Mouse (Mus musculus): Measurements from ENCODE around the gene Zbtb9.

- TF ChIP-seq CTCF (IDR thresholded peaks at IDR 0.05; ENCODE audit: low read depth, low read length) (no peak), POLR2A (IDR thresholded peaks at IDR 0.05; ENCODE audit: borderline replicate concordance, low read depth, low read length) (no peak)
Observed at GRCm38 (mm10) chr17:26946567-26946966, 26.4 kb upstream of the Zbtb9 start.
